Mouse (Mus musculus) kidney, adult 2 months (tissue): ENCODE measurements around the gene Hist1h2ap.

ENCODE experiments used
- CTCF ChIP-seq: fragments of 200-500 bp; conservative IDR thresholded peaks from 2 replicates; pipeline ENCODE4 v1.5.1; 2011; ENCODE audit warnings: low read depth, mild to moderate bottlenecking, control low read depth, low read length, moderate library complexity, mixed read lengths; ENCODE audit not compliant: insufficient read depth, insufficient read length
- POLR2A ChIP-seq: fragments of 200-500 bp; IDR thresholded peaks from one replicate; pipeline ENCODE4 v1.6.1; 2011; ENCODE audit warnings: low read depth, low read length, control low read depth

GRCm38 (mm10) chr13:21828511-21828910 lies 4.8 kb downstream of the Hist1h2ap start:
- TF ChIP-seq CTCF: no peak
- TF ChIP-seq POLR2A: no peak
